8 mouse cellular contexts compared by ENCODE assay signal in the genomic region with DNA sequence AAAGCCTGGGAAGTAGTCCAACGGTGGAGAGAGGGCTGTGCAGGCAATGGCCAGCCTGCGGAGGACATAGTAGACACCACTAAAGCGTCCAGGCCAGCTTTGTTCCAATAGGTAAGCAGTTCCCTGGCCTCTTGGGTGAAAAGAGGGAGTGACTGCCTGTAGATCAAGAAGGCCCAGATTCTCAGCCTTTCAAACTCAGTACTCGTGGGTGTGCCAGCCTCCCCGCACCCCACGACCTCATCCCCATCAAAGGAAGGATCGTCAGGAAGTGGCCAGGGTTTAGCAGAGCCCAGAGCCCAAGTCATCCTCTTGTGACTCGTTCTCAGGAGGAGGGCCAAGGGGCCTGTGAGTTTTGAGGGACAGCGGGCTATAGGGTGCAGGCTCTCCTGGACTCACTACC. TPM values are rescaled to one million over a fixed set of nuclear protein-coding genes. Genes with fewer than 3 reads are reported as not detected.
DNase-seq lines count a peak whose midpoint lies in the region; ATAC-seq and TF ChIP-seq lines count a peak whose summit lies in the region.

No protein-coding gene starts in this region.

- H3K4me1 ChIP-seq in embryonic facial prominence, embryonic 14.5 days (ENCODE audit: control insufficient read depth, insufficient read depth, low read length), result peaks cover 8% of the 10 kb centered on the region; the same call in 1 of the 2 replicates
- peaks cover 18% of the 10 kb centered on the region for H3K4me1 ChIP-seq in hindbrain, embryonic 16.5 days (ENCODE audit: control insufficient read depth, insufficient read depth, low read depth, low read length)
- H3K4me1 ChIP-seq in neural tube, embryonic 12.5 days, result peaks cover 17% of the 10 kb centered on the region

- H3K4me2 ChIP-seq in embryonic facial prominence, embryonic 14.5 days (ENCODE audit: low read depth, low read length), result peak overlapping the region; percentile 70
- peak overlapping the region; percentile 82 for H3K4me2 ChIP-seq in hindbrain, embryonic 16.5 days (ENCODE audit: low read length)
- peak overlapping the region; percentile 86 for H3K4me2 ChIP-seq in neural tube, embryonic 12.5 days (replicated peaks)

- WGBS in embryonic facial prominence, embryonic 14.5 days, result 61% methylated on average over 9 of the region's 9 CpGs
- 62% methylated on average over 9 of the region's 9 CpGs for WGBS in hindbrain, embryonic 16.5 days
- 69% methylated on average over 9 of the region's 9 CpGs for WGBS in neural tube, embryonic 12.5 days

- ATAC-seq in embryonic facial prominence, embryonic 14.5 days (ENCODE audit: low read depth), result no peak
- ATAC-seq in hindbrain, embryonic 16.5 days, result no peak
- ATAC-seq in neural tube, embryonic 12.5 days (ENCODE audit: low FRiP score, low read depth), result no peak
- ATAC-seq in megakaryocyte, adult 5-6 weeks (ENCODE audit: poor library complexity, severe bottlenecking), result no peak

- no peak for TF ChIP-seq CTCF in left cerebral cortex, adult 2 months (IDR thresholded peaks at IDR 0.05)

- peak overlapping the region; percentile 60 for H3K4me3 ChIP-seq in left cerebral cortex, adult 2 months
- peak overlapping the region; percentile 77 for H3K4me3 ChIP-seq in embryonic facial prominence, embryonic 14.5 days (ENCODE audit: low read depth, low read length)
- H3K4me3 ChIP-seq in hindbrain, embryonic 16.5 days (ENCODE audit: low read length), result peak overlapping the region; percentile 93
- peak overlapping the region; percentile 97 for H3K4me3 ChIP-seq in neural tube, embryonic 12.5 days

- peaks cover 32% of the 10 kb centered on the region; the same call in 1 of the 2 replicates for H3K36me3 ChIP-seq in embryonic facial prominence, embryonic 14.5 days (ENCODE audit: control insufficient read depth, insufficient read depth, low read length)
- peaks cover 13% of the 10 kb centered on the region for H3K36me3 ChIP-seq in hindbrain, embryonic 16.5 days (ENCODE audit: control insufficient read depth, insufficient read depth, low read length)
- H3K36me3 ChIP-seq in neural tube, embryonic 12.5 days, result peaks cover 25% of the 10 kb centered on the region

- no peak overlapping the region for H3K27ac ChIP-seq in left cerebral cortex, adult 2 months
- H3K27ac ChIP-seq in embryonic facial prominence, embryonic 14.5 days (replicated peaks; ENCODE audit: low read depth, low read length), result no peak overlapping the region
- H3K27ac ChIP-seq in hindbrain, embryonic 16.5 days (ENCODE audit: low read depth, low read length), result peak overlapping the region; percentile 29; the same call in 1 of the 2 replicates
- H3K27ac ChIP-seq in neural tube, embryonic 12.5 days, result no peak overlapping the region

- intact Hi-C loops in left cerebral cortex, adult 2 months (cut with DNase I), result loop anchor here (5.0 kb wide), 3 partner anchors 70 to 145 kb away; a partner anchor contains a TSS

- no peak for DNase-seq in left cerebral cortex, adult 2 months (ENCODE audit: extremely low spot score in 1 of 2, low spot score in 2 of 2)
- no peak for DNase-seq in left cerebral cortex, adult 8-10 months (ENCODE audit: low spot score in 2 of 2)
- DNase-seq in embryonic facial prominence, embryonic 14.5 days (ENCODE audit: low spot score), result no peak
- no peak for DNase-seq in frontal cortex, postnatal 10 days (ENCODE audit: low spot score in 2 of 2)
- no peak for DNase-seq in embryo, embryonic 10.5 days (ENCODE audit: low spot score)

- H3K9ac ChIP-seq in embryonic facial prominence, embryonic 14.5 days (ENCODE audit: low read depth, low read length), result peak overlapping the region; percentile 81
- H3K9ac ChIP-seq in hindbrain, embryonic 16.5 days (ENCODE audit: low read depth, low read length), result peak overlapping the region; percentile 93
- 0 out of 2 replicates have a peak overlapping the region, but pooled peaks have one; percentile 97 for H3K9ac ChIP-seq in neural tube, embryonic 12.5 days

- H3K9me3 ChIP-seq in embryonic facial prominence, embryonic 14.5 days (ENCODE audit: control insufficient read depth, low read length), result no peaks in the 10 kb centered on the region
- H3K9me3 ChIP-seq in hindbrain, embryonic 16.5 days (ENCODE audit: control insufficient read depth, low read length), result no peaks in the 10 kb centered on the region
- H3K9me3 ChIP-seq in neural tube, embryonic 12.5 days, result no peaks in the 10 kb centered on the region

- H3K27me3 ChIP-seq in embryonic facial prominence, embryonic 14.5 days (replicated peaks; ENCODE audit: control insufficient read depth, insufficient read depth, low read length), result no peaks in the 10 kb centered on the region
- H3K27me3 ChIP-seq in hindbrain, embryonic 16.5 days (replicated peaks; ENCODE audit: control insufficient read depth, insufficient read depth, low read length), result no peaks in the 10 kb centered on the region
- H3K27me3 ChIP-seq in neural tube, embryonic 12.5 days (replicated peaks), result no peaks in the 10 kb centered on the region

RNA-seq across cellular contexts. Expression of a gene that starts 1.1 kb away (rescaled TPM):
- 10 to 100 TPM; 56.4 to 66.3 TPM for total RNA-seq in left cerebral cortex, adult 2 months (2021)
- 10 to 100 TPM; 45.4 to 53.5 (median 49.3) TPM for total RNA-seq in left cerebral cortex, adult 8-10 months (2022)
- 28.7 and 33.0 TPM in 2 replicates for polyA plus RNA-seq in embryonic facial prominence, embryonic 14.5 days (2014; fragmentation: Nextera tagmentation; extraction: Ambion mirVana)
- 8.1 and 13.4 TPM in 2 replicates for polyA plus RNA-seq in hindbrain, embryonic 16.5 days (2015; fragmentation: Nextera tagmentation; extraction: Ambion mirVana)
- 114 TPM in 2 replicates for polyA plus RNA-seq in neural tube, embryonic 12.5 days (2016; fragmentation: Nextera tagmentation; extraction: Ambion mirVana)
- total RNA-seq in megakaryocyte, adult 5-6 weeks (2015), result 0.11 and 0.14 TPM in 2 replicates
- not detected in 2 replicates for total RNA-seq in megakaryocyte, adult 5-6 weeks (2017)

Comparison
In these comparisons a context has a peak if more than half of its experiments do, and no peak if none do; other contexts are left out.
1. RNA of a gene that starts 1.1 kb away (total RNA-seq): 56.4 to 66.3 TPM in left cerebral cortex, adult 2 months and 45.4 to 53.5 TPM in left cerebral cortex, adult 8-10 months; 0.11 to 0.14 TPM in megakaryocyte, adult 5-6 weeks; every median in the first group is over 10 times any median in the second.
2. Peak in every context shown above with its lines, with median percentiles within 50 percentile points of each other: H3K4me3 ChIP-seq, H3K4me2 ChIP-seq and H3K9ac ChIP-seq.